Mouse (Mus musculus) ES-Bruce4 (cell line): ENCODE results near the gene Cd177. TPM values are rescaled to one million over a fixed set of nuclear protein-coding genes. Genes with fewer than 3 reads are reported as not detected.
"Not testable (repeated sequence)": the region's sequence is repeated elsewhere in the genome, so short reads cannot be mapped to it uniquely, and the experiment has no call there.

Experiments used
- H3K27ac ChIP-seq: 2 replicates; pipeline ENCODE4 v1.5.1; 2012; ENCODE audit warnings: low read length, inconsistent platforms; ENCODE audit not compliant: insufficient read depth
- H3K27me3 ChIP-seq: 2 replicates; pipeline ENCODE4 v1.6.1; 2012; ENCODE audit warnings: mild to moderate bottlenecking, low read length, inconsistent platforms; ENCODE audit not compliant: control insufficient read depth, poor library complexity, insufficient read depth, severe bottlenecking
- H3K36me3 ChIP-seq: 2 replicates; pipeline ENCODE4 v1.6.1; 2012; ENCODE audit warnings: inconsistent platforms, mild to moderate bottlenecking, low read length, moderate library complexity; ENCODE audit not compliant: control insufficient read depth, poor library complexity, insufficient read depth, severe bottlenecking
- H3K4me1 ChIP-seq: one replicate; pipeline ENCODE4 v1.8.1; 2011; ENCODE audit warnings: low read length; ENCODE audit not compliant: control insufficient read depth, insufficient read depth
- H3K4me3 ChIP-seq: 2 replicates; pipeline ENCODE4 v1.5.1; 2011; ENCODE audit warnings: low read depth, mild to moderate bottlenecking, low read length
- H3K9ac ChIP-seq: 2 replicates; pipeline ENCODE4 v1.6.1; 2012; ENCODE audit warnings: low read depth, mild to moderate bottlenecking, inconsistent platforms; ENCODE audit not compliant: poor library complexity, severe bottlenecking
- H3K9me3 ChIP-seq: replicated peaks from 2 replicates; pipeline ENCODE4 v1.6.1; 2012; ENCODE audit warnings: mild to moderate bottlenecking, low read length, inconsistent platforms; ENCODE audit not compliant: control insufficient read depth, poor library complexity, insufficient read depth, severe bottlenecking
- CTCF ChIP-seq: IDR thresholded peaks from one replicate; pipeline ENCODE4 v1.8.1; 2011; ENCODE audit warnings: low read depth, low read length
- EP300 ChIP-seq: IDR thresholded peaks from 2 replicates; pipeline ENCODE4 v1.6.1; 2011; ENCODE audit warnings: low read depth, low read length; ENCODE audit not compliant: insufficient read depth
- POLR2A ChIP-seq: IDR thresholded peaks from one replicate; pipeline ENCODE4 v1.8.1; 2011; ENCODE audit warnings: low read length; ENCODE audit not compliant: insufficient read depth
- polyA plus RNA-seq: library from polyadenylated mRNA; stranded (reverse); fragments of >200 nt; gene quantifications from 2 replicates; pipeline ENCODE4 v1.2.4, GENCODE M21; 2011; ENCODE audit warnings: low read depth; ENCODE audit not compliant: missing spikeins, insufficient read depth, insufficient read length

The Cd177 gene
- polyA plus RNA-seq, 1 experiment = not detected

GRCm38 (mm10) chr7:24753476-24753875 lies 6.6 kb downstream of the Cd177 start:
- TF ChIP-seq EP300 (no peak), POLR2A (no peak), CTCF (no peak)
- Histone ChIP-seq H3K27ac (no peak overlapping the region), H3K27me3 (no peaks in the 10 kb centered on the region), H3K4me3 (no peak overlapping the region), H3K9me3 (no peaks in the 10 kb centered on the region), H3K4me1 (no peaks in the 10 kb centered on the region), H3K9ac (no peak overlapping the region), H3K36me3 (no peaks in the 10 kb centered on the region)

GRCm38 (mm10) chr7:24751610-24752009 lies 8.5 kb downstream of the Cd177 start:
- H3K4me3 ChIP-seq = no peak overlapping the region
- TF ChIP-seq CTCF = no peak
- H3K9ac ChIP-seq = no peak overlapping the region
- H3K27me3 ChIP-seq = no peaks in the 10 kb centered on the region
- H3K4me1 ChIP-seq = no peaks in the 10 kb centered on the region
- H3K27ac ChIP-seq = no peak overlapping the region
- H3K36me3 ChIP-seq = no peaks in the 10 kb centered on the region
- H3K9me3 ChIP-seq = no peaks in the 10 kb centered on the region

GRCm38 (mm10) chr7:24750695-24751094 lies 9.4 kb downstream of the Cd177 start:
- TF ChIP-seq CTCF = no peak
- Histone ChIP-seq H3K4me3 (no peak overlapping the region), H3K9ac (no peak overlapping the region), H3K9me3 (no peaks in the 10 kb centered on the region), H3K27ac (no peak overlapping the region), H3K36me3 (no peaks in the 10 kb centered on the region), H3K27me3 (no peaks in the 10 kb centered on the region), H3K4me1 (no peaks in the 10 kb centered on the region)

- Histone ChIP-seq H3K27ac (no peak overlapping the region), H3K9me3 (0 out of 2 replicates have a peak, but pooled peaks cover under 1% of the 10 kb centered on the region), H3K4me1 (no peaks in the 10 kb centered on the region), H3K27me3 (no peaks in the 10 kb centered on the region), H3K4me3 (no peak overlapping the region), H3K36me3 (no peaks in the 10 kb centered on the region), H3K9ac (no peak overlapping the region)
- TF ChIP-seq CTCF = no peak
- TF ChIP-seq POLR2A = no peak
- TF ChIP-seq EP300 = no peak
Observed at GRCm38 (mm10) chr7:24735970-24736670, 24.0 kb downstream of the Cd177 start.

- H3K36me3 ChIP-seq, H3K4me1 ChIP-seq, H3K9ac ChIP-seq, H3K9me3 ChIP-seq, H3K27me3 ChIP-seq, H3K4me3 ChIP-seq, H3K27ac ChIP-seq: not testable (repeated sequence)
Observed at GRCm38 (mm10) chr7:24726808-24727207, 33.3 kb downstream of the Cd177 start, which contains the start of gene Gm4763. TSS of gene Gm4763 (minus strand) at chr7:24726908.

GRCm38 (mm10) chr7:24715039-24715438 lies 45.1 kb downstream of the Cd177 start:
- no peak for TF ChIP-seq POLR2A
- no peak for TF ChIP-seq CTCF
- no peak for TF ChIP-seq EP300
- no peaks in the 10 kb centered on the region for H3K36me3 ChIP-seq
- H3K27ac ChIP-seq = no peak overlapping the region
- H3K4me3 ChIP-seq = no peak overlapping the region
- no peaks in the 10 kb centered on the region for H3K27me3 ChIP-seq
- no peaks in the 10 kb centered on the region for H3K4me1 ChIP-seq
- H3K9ac ChIP-seq = no peak overlapping the region
- H3K9me3 ChIP-seq = no peaks in the 10 kb centered on the region
